Mouse (Mus musculus): Measurements from ENCODE around the gene Flot2. TPM values are rescaled to one million over a fixed set of nuclear protein-coding genes. Genes with fewer than 3 reads are reported as not detected.
A peak's percentile ranks its signal among the peaks of the same experiment; 100 is the strongest.

Gene Flot2
- total RNA-seq, 1 experiment from 2014 or later: 28.9 TPM

GRCm38 (mm10) chr11:78056946-78057345 lies 19.2 kb downstream of the Flot2 start:
- no peak for ATAC-seq (replicated peaks; ENCODE audit: insufficient number of reproducible peaks, low FRiP score, low TSS enrichment, poor library complexity, severe bottlenecking)

GRCm38 (mm10) chr11:78059833-78060757 lies 22.4 kb downstream of the Flot2 start:
- peak; percentile 85 for ATAC-seq (replicated peaks; ENCODE audit: insufficient number of reproducible peaks, low FRiP score, low TSS enrichment, poor library complexity, severe bottlenecking)

- no peak for ATAC-seq (replicated peaks; ENCODE audit: insufficient number of reproducible peaks, low FRiP score, low TSS enrichment, poor library complexity, severe bottlenecking)
Observed at GRCm38 (mm10) chr11:78062563-78062962, 24.8 kb downstream of the Flot2 start.

GRCm38 (mm10) chr11:78065906-78066305 lies 28.2 kb downstream of the Flot2 start:
- no peak for ATAC-seq (replicated peaks; ENCODE audit: insufficient number of reproducible peaks, low FRiP score, low TSS enrichment, poor library complexity, severe bottlenecking)

- ATAC-seq (replicated peaks; ENCODE audit: insufficient number of reproducible peaks, low FRiP score, low TSS enrichment, poor library complexity, severe bottlenecking): no peak
Observed at GRCm38 (mm10) chr11:78066641-78067040, 28.9 kb downstream of the Flot2 start.

GRCm38 (mm10) chr11:78067566-78067965 lies 29.8 kb downstream of the Flot2 start:
- ATAC-seq (replicated peaks; ENCODE audit: insufficient number of reproducible peaks, low FRiP score, low TSS enrichment, poor library complexity, severe bottlenecking): no peak

GRCm38 (mm10) chr11:78069130-78069529 lies 31.4 kb downstream of the Flot2 start:
- no peak for ATAC-seq (replicated peaks; ENCODE audit: insufficient number of reproducible peaks, low FRiP score, low TSS enrichment, poor library complexity, severe bottlenecking)

- no peak for ATAC-seq (replicated peaks; ENCODE audit: insufficient number of reproducible peaks, low FRiP score, low TSS enrichment, poor library complexity, severe bottlenecking)
Observed at GRCm38 (mm10) chr11:78069646-78070045, 31.9 kb downstream of the Flot2 start.

GRCm38 (mm10) chr11:78071938-78072337 lies 34.2 kb downstream of the Flot2 start:
- no peak for ATAC-seq (replicated peaks; ENCODE audit: insufficient number of reproducible peaks, low FRiP score, low TSS enrichment, poor library complexity, severe bottlenecking)

GRCm38 (mm10) chr11:78072425-78073130 lies 34.8 kb downstream of the Flot2 start:
- no peak for ATAC-seq (replicated peaks; ENCODE audit: insufficient number of reproducible peaks, low FRiP score, low TSS enrichment, poor library complexity, severe bottlenecking)

GRCm38 (mm10) chr11:78073577-78074276 lies 36.0 kb downstream of the Flot2 start:
- ATAC-seq (replicated peaks; ENCODE audit: insufficient number of reproducible peaks, low FRiP score, low TSS enrichment, poor library complexity, severe bottlenecking): no peak

GRCm38 (mm10) chr11:78074277-78074652 lies 36.5 kb downstream of the Flot2 start:
- ATAC-seq (replicated peaks; ENCODE audit: insufficient number of reproducible peaks, low FRiP score, low TSS enrichment, poor library complexity, severe bottlenecking): no peak

- ATAC-seq (replicated peaks; ENCODE audit: insufficient number of reproducible peaks, low FRiP score, low TSS enrichment, poor library complexity, severe bottlenecking): no peak
Observed at GRCm38 (mm10) chr11:78074666-78075065, 36.9 kb downstream of the Flot2 start.

- ATAC-seq (replicated peaks; ENCODE audit: insufficient number of reproducible peaks, low FRiP score, low TSS enrichment, poor library complexity, severe bottlenecking): peak; percentile 98
Observed at GRCm38 (mm10) chr11:78079961-78080921, 42.5 kb downstream of the Flot2 start, which contains the start of gene Eral1. Eral1 (minus strand) TSS chr11:78080383.

GRCm38 (mm10) chr11:78083595-78083994 lies 45.9 kb downstream of the Flot2 start:
- no peak for ATAC-seq (replicated peaks; ENCODE audit: insufficient number of reproducible peaks, low FRiP score, low TSS enrichment, poor library complexity, severe bottlenecking)

- peak; percentile 85 for ATAC-seq (replicated peaks; ENCODE audit: insufficient number of reproducible peaks, low FRiP score, low TSS enrichment, poor library complexity, severe bottlenecking)
Observed at GRCm38 (mm10) chr11:78086925-78087479, 49.3 kb downstream of the Flot2 start.

- no peak for ATAC-seq (replicated peaks; ENCODE audit: insufficient number of reproducible peaks, low FRiP score, low TSS enrichment, poor library complexity, severe bottlenecking)
Observed at GRCm38 (mm10) chr11:78087756-78088281, 50.1 kb downstream of the Flot2 start.

- ATAC-seq (replicated peaks; ENCODE audit: insufficient number of reproducible peaks, low FRiP score, low TSS enrichment, poor library complexity, severe bottlenecking): no peak
Observed at GRCm38 (mm10) chr11:78094137-78094503, 56.4 kb downstream of the Flot2 start.

Measured in monocyte, adult 5-6 weeks (primary cell).